Mouse (Mus musculus) WW6 (cell line): Measurements from ENCODE around the gene Prdm15.

Experiments used
- DNase-seq: peaks from one replicate; pipeline ENCODE4 v3.0.0-alpha.2; 2013; ENCODE audit warnings: low read depth, low spot score

Gene Prdm15

GRCm38 (mm10) chr16:97751884-97752283, 99.8 kb downstream of the Prdm15 start:
- DNase-seq: no peak

- no peak for DNase-seq
Observed at GRCm38 (mm10) chr16:97748421-97748820, 103.2 kb downstream of the Prdm15 start.
